Mouse (Mus musculus) layer of hippocampus, postnatal 36 days (tissue): ENCODE measurements around the gene Cetn3. TPM values are rescaled to one million over a fixed set of nuclear protein-coding genes. Genes with fewer than 3 reads are reported as not detected.

ENCODE experiments used
- DNase-seq, 2 experiments: peaks; one replicate each; pipeline ENCODE4 v3.0.0; 2022
- total RNA-seq, 2 experiments: library from RNA; stranded (reverse); gene quantifications; 2 replicates each; pipeline ENCODE4 v1.2.3; 2021

Gene Cetn3
- 100 to 1,000 TPM; 103 to 104 TPM for total RNA-seq

GRCm38 (mm10) chr13:81782971-81783404 lies at the start of gene Cetn3:
Cetn3 (plus strand) TSS chr13:81783077.
- peak; percentile 90 to 92 for DNase-seq

- no peak for DNase-seq
Measured at GRCm38 (mm10) chr13:81736606-81737005, 46.3 kb upstream of the Cetn3 start.

- DNase-seq, result no peak
Measured at GRCm38 (mm10) chr13:81740898-81741297, 42.0 kb upstream of the Cetn3 start.

GRCm38 (mm10) chr13:81743391-81744091 lies 39.3 kb upstream of the Cetn3 start:
- DNase-seq, result no peak

- no peak for DNase-seq
Measured at GRCm38 (mm10) chr13:81744092-81744396, 38.8 kb upstream of the Cetn3 start.

GRCm38 (mm10) chr13:81754878-81755277 lies 28.0 kb upstream of the Cetn3 start:
- DNase-seq, result no peak

- no peak for DNase-seq
Measured at GRCm38 (mm10) chr13:81755324-81755723, 27.6 kb upstream of the Cetn3 start.

- no peak for DNase-seq
Measured at GRCm38 (mm10) chr13:81757058-81757660, 25.7 kb upstream of the Cetn3 start.

GRCm38 (mm10) chr13:81760379-81760778 lies 22.5 kb upstream of the Cetn3 start:
- no peak for DNase-seq

- no peak for DNase-seq
Measured at GRCm38 (mm10) chr13:81761566-81762186, 21.2 kb upstream of the Cetn3 start.

- no peak for DNase-seq
Measured at GRCm38 (mm10) chr13:81764173-81764572, 18.7 kb upstream of the Cetn3 start.

GRCm38 (mm10) chr13:81767038-81767659 lies 15.7 kb upstream of the Cetn3 start:
- peak; percentile 73 to 77 for DNase-seq

GRCm38 (mm10) chr13:81776217-81776616 lies 6.7 kb upstream of the Cetn3 start:
- no peak for DNase-seq

- DNase-seq, result no peak
Measured at GRCm38 (mm10) chr13:81782475-81782874, 402 bp upstream of the Cetn3 start.

- DNase-seq, result peak; percentile 95 to 96
Measured at GRCm38 (mm10) chr13:81783405-81784342, 797 bp downstream of the Cetn3 start.

- DNase-seq, result peak in 1 of 2 experiments; percentile 15
Measured at GRCm38 (mm10) chr13:81785766-81786480, 3.0 kb downstream of the Cetn3 start.

GRCm38 (mm10) chr13:81790160-81790559 lies 7.3 kb downstream of the Cetn3 start:
- DNase-seq, result no peak

- no peak for DNase-seq
Measured at GRCm38 (mm10) chr13:81791861-81792260, 9.0 kb downstream of the Cetn3 start.

GRCm38 (mm10) chr13:81793850-81794249 lies 11.0 kb downstream of the Cetn3 start:
- no peak for DNase-seq

- DNase-seq, result no peak
Measured at GRCm38 (mm10) chr13:81801121-81801520, 18.2 kb downstream of the Cetn3 start.

- DNase-seq, result no peak
Measured at GRCm38 (mm10) chr13:81803713-81804112, 20.8 kb downstream of the Cetn3 start.

- no peak for DNase-seq
Measured at GRCm38 (mm10) chr13:81822750-81823149, 39.9 kb downstream of the Cetn3 start.
